Mouse (Mus musculus) limb, embryonic 15.5 days (tissue): Measurements from ENCODE around the gene Elf2. TPM values are rescaled to one million over a fixed set of nuclear protein-coding genes. Genes with fewer than 3 reads are reported as not detected.

Source experiments
- microRNA-seq: library from miRNA; unstranded; fragments of <30 nt; microRNA quantifications from one replicate; pipeline ENCODE4, GENCODE M21; 2016
- polyA plus RNA-seq: library from polyadenylated mRNA; unstranded; fragments of >200 nt; fragmentation: Nextera tagmentation; extraction: Ambion mirVana; gene quantifications from 2 replicates; pipeline ENCODE4 v1.2.1, GENCODE M21; 2015

Elf2 gene
- polyA plus RNA-seq, 1 experiment from 2014 or later = 74.3 TPM

Small RNA genes within 50 kb of the gene (microRNA-seq; reads per million reads assigned to microRNA genes)
- not detected for gene Gm24282

Other genes with a start within 250 kb of the Elf2 start
- gene Noct, start 116.2 kb downstream of the Elf2 start, polyA plus RNA-seq = 7.6 and 8.7 TPM in 2 replicates
- 6.7 TPM in 2 replicates for gene Mgarp, start 56.1 kb upstream of the Elf2 start, polyA plus RNA-seq
- gene Ndufc1, start 68.3 kb upstream of the Elf2 start, polyA plus RNA-seq = 577 and 625 TPM in 2 replicates
- gene Naa15, start 74.5 kb upstream of the Elf2 start, polyA plus RNA-seq = 41.1 and 46.5 TPM in 2 replicates
- gene Rab33b, start 143.3 kb upstream of the Elf2 start, polyA plus RNA-seq = 29.5 and 29.7 TPM in 2 replicates
- gene Setd7, start 220.2 kb upstream of the Elf2 start, polyA plus RNA-seq = 4.2 and 4.4 TPM in 2 replicates